Mouse (Mus musculus) neural tube, postnatal 0 days (tissue): ENCODE results near the gene Hrnr. TPM values are rescaled to one million over a fixed set of nuclear protein-coding genes. Genes with fewer than 3 reads are reported as not detected.

Experiments
- polyA plus RNA-seq: library from polyadenylated mRNA; unstranded; fragments of >200 nt; fragmentation: Nextera tagmentation; extraction: Ambion mirVana; gene quantifications from 2 replicates; pipeline ENCODE4 v1.2.1, GENCODE M21; 2015

Hrnr gene
- polyA plus RNA-seq = not detected in 2 replicates

GRCm38 (mm10) chr3:93319449-93319848 is at the start of gene Hrnr:
Hrnr (plus strand) TSS chr3:93319749.

GRCm38 (mm10) chr3:93273223-93273622 is 46.3 kb upstream of the Hrnr start, which contains the start of gene Flg:
Flg (plus strand) TSS chr3:93273523.

Other genes starting within 250 kb of the Hrnr start
- not detected in 2 replicates for gene Crnn, start 175.0 kb upstream of the Hrnr start, polyA plus RNA-seq
- gene Flg2, start 122.5 kb upstream of the Hrnr start, polyA plus RNA-seq = not detected in 2 replicates
- gene Flg, start 46.2 kb upstream of the Hrnr start, polyA plus RNA-seq = not detected in 2 replicates
- not detected in 2 replicates for gene Rptn, start 74.0 kb downstream of the Hrnr start, polyA plus RNA-seq
- 2.3 and 2.4 TPM in 2 replicates for gene Tchh, start 122.6 kb downstream of the Hrnr start, polyA plus RNA-seq
- gene Tchhl1, start 149.0 kb downstream of the Hrnr start, polyA plus RNA-seq = not detected in 2 replicates
- gene S100a11, start 200.7 kb downstream of the Hrnr start, polyA plus RNA-seq = 183 and 271 TPM in 2 replicates
- 208 and 281 TPM in 2 replicates for gene S100a10, start 235.3 kb downstream of the Hrnr start, polyA plus RNA-seq